Mouse (Mus musculus): ENCODE data around the gene Fam160a1.

Fam160a1 gene

GRCm38 (mm10) chr3:85748863-85749262 lies 68.2 kb downstream of the Fam160a1 start:
- DNase-seq (ENCODE audit: low spot score): no peak

DNA sequence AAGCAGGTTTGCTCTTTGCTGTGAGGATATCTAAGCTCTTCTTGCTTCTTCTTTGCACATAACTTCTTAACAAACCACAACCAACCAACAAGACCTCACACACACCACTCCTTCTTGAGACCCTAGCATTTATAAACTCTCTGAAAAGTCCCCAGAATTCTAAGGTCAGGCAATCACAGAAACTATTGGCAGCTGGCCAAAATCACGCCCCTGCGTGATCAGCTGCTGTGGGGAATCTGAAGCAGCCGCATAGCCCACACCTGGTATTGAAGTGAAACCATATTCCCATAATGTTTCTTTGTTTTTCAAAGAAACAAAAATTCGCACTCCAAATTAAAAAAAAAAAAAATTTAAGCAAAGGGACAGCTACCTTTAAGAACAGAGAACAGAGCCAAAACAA lies 71.0 kb downstream of the Fam160a1 start:
- DNase-seq (ENCODE audit: low spot score): no peak

DNA sequence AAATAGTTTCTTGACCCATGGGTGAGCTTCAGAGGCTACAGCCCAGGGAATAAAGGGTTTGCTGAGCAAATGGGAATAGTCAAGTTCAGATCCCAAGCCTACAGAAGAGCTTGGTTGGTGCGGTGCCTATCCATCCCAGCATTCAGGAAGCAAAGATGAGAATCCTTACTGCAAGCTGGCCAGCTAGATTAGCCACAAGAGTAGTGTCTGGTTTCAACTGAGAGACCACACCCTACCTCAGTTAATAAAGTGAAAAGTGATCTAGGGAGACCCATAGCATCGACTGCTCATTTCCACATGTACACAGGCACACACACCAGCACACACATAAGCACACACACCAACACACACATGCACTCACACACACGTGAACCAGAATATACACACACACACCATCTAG lies 75.3 kb downstream of the Fam160a1 start:
- DNase-seq (ENCODE audit: low spot score): no peak

GRCm38 (mm10) chr3:85738591-85738990 lies 78.5 kb downstream of the Fam160a1 start:
- no peak for DNase-seq (ENCODE audit: low spot score)

DNA sequence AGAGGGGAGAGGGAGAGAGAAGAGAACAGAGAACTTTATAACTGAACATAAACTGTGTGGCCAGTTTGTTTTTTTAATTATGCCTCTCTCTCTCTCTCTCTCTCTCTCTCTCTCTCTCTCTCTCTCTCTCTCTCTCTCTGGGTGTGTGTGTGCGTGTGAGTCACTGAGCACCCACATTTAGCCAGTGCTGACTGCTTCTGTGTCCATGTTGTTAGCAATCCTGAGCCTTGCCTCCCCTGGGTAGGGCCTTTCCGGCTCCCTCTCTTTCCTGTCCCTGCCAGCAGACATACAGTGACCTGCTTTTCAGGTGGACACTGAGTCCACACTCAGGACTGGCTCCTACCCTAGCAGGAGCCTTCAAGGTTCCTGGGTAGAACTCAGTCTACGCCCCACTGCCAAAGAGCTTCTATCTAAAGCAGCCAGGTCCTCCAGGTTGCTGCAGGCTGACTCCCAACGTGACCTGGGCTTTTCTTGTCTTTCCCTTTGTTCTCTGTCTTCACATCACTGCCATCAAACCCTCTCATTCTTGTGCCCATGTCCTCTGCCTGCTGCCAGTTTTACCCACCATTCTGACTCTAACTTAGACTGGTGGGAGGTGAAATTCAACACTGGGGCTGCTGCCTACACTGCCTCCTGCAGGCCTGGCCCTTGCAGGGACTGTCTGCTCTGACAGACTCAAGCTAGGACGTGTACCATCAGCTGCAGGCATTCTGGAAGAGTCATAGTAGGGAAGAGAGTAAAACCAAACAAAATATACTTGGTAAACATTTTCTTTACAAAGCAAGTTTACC lies 83.0 kb downstream of the Fam160a1 start:
- no peak for DNase-seq (ENCODE audit: low spot score)

GRCm38 (mm10) chr3:85727171-85727570 lies 89.9 kb downstream of the Fam160a1 start:
- no peak for DNase-seq (ENCODE audit: low spot score)

DNA sequence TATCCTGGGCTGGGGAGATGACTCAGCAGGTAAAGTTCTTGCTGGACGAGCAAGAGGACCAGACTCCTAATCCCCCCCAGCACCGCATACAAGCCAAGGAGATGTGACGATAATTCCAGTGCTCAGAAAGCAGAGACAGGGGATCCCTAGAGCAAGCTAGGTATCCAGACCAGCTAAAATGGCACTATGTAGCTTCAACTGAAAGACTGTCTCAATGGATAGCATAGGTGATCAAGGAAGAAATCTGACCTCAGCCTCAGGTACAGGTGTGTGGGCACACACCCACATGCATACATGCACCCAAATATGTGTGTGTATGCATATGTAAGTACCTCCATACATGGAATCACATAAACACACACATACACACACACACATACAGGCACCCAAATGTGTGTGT lies 91.1 kb downstream of the Fam160a1 start:
- DNase-seq (ENCODE audit: low spot score): no peak

DNA sequence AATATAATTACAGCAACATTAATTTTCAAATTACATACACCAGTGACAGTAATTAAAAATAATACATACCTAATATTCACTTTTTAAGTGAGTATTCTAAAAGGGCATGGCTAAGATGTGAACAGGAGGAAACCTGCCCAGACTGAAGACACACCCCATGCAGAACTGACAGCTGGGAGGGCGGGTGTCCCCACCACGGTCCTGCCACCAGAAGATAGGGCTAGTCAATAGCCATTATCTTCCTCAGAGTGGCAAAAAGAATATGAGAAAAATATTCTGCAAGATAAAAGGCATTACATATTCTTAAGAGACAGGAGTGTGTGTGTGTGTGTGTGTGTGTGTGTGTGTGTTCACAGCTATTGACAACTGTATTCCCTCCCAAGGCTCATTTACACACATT lies 92.0 kb downstream of the Fam160a1 start:
- DNase-seq (ENCODE audit: low spot score): no peak

GRCm38 (mm10) chr3:85722581-85722980 lies 94.5 kb downstream of the Fam160a1 start:
- no peak for DNase-seq (ENCODE audit: low spot score)

DNA sequence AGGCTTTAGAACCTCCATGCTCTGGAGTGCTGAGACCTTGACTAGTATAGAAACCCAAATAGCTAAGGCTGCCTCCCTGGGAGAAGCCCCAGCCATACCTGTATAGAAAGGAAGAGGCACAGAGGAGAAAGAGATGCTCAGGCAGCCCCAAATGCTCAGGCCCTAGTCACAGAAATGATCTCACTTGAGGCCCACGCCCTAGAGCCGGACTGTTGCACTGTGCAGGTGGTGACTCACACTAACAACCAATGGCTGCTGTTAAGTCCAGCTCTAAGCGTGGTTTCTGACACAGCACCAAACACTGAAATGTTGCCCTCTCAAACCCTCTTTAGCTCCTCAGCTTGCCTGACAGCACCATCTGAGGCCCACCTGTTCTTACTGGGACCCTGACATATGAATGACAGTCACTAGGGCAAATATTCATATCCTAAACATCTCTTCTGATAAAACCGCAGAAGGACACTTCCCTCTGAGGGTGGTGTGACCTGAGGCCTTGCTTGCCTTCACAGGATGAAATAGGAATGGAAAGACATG lies 101.3 kb downstream of the Fam160a1 start:
- DNase-seq (ENCODE audit: low spot score): no peak

GRCm38 (mm10) chr3:85713936-85714709 lies 103.0 kb downstream of the Fam160a1 start:
- DNase-seq (ENCODE audit: low spot score): no peak

- no peak for DNase-seq (ENCODE audit: low spot score)
Measured at GRCm38 (mm10) chr3:85710695-85711094, 106.4 kb downstream of the Fam160a1 start.

DNA sequence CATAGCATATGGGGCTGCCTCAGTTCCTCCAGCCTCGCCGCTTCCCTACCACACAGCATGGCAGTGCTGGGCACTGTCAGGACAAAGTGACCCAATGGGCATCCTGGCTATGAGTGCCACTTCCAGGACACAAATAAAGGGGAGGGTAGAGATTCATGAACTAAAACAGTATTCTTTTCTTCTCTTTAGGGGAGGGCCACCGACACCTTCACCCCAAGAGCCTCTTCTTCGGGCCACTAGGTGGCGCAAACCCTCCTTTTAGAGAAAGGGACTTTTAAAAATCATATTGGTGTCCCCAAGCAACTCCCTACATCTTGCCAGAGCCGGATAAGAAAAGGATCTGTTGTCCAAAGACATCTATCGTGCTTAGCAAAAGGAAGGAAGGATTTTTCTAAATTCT lies 109.7 kb downstream of the Fam160a1 start:
- no peak for DNase-seq (ENCODE audit: low spot score)

DNA sequence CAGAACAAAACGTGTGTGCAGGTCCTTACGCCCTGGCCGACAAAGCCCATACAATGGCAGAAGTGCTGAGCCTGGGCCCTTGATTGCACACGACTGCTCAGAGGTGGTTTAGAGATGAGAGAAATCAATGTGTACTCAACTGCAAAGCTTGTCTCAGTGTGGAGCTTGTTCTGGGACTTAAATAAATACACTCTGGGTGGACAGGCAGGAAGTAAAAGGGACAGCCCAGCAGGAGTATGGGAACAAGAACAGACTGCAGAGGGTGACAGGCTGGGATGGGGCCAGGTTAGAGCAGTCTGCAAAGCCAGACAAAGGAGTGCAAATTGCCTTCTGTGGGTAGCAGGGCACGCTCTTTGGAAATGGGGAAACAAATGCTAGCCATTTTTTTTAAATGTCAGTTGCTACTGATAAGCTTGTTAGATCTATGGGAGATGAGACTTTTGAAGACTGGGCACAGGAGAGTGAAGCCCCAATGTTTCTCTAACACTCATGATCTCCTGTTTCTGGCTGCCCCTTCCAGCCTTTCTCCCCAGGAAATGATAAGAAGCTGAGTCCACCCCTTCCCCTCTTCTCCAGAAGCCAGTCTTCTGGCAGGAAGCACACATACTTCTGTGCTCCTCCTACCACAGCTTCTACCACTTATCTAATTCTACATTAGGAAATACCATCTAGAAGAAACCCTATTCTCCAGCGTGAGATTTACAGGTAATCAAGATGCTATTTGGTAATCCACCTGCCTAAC lies 113.8 kb downstream of the Fam160a1 start:
- DNase-seq (ENCODE audit: low spot score): no peak

- DNase-seq (ENCODE audit: low spot score): no peak
Measured at GRCm38 (mm10) chr3:85698496-85698895, 118.6 kb downstream of the Fam160a1 start.

DNA sequence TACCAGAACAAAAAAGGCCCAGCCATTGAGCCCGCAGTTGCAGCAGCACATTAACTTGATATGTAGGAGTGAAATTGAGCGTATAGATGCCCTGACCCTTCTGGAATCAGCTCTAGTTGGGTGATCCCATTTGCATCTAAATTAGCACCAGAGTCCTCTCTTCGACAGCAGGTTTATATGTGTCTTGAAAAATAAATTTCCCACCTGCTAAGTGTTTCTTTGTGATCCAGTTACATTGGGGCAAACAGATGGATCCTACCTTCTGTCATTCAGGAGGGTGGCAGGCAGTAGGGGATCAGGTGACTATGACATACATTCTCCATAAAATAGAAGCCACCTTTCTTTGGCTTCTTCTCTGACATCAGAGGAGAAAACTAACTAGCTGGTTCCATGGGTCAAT lies 122.0 kb downstream of the Fam160a1 start:
- no peak for DNase-seq (ENCODE audit: low spot score)

- no peak for DNase-seq (ENCODE audit: low spot score)
Measured at GRCm38 (mm10) chr3:85693013-85693412, 124.1 kb downstream of the Fam160a1 start.

DNA sequence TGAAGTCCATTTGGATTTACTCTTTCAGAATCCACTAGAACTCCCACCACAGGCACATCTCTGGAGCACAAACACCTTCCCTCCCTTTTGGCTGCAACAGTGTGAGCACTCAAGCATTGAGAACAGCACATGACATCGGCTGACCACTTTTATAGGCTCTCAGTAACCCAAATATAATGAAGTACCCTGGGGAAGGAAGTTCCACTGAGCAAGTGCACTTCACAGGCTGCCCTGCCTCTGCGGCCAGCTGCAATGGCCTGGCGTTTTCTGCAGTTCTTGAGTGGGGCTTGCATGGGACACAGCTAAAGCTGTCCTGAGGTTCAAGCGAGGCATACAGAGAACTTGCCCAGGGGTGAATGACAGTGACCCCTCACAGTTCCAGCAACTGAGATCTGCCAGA lies 126.0 kb downstream of the Fam160a1 start:
- no peak for DNase-seq (ENCODE audit: low spot score)

GRCm38 (mm10) chr3:85688341-85688740 lies 128.8 kb downstream of the Fam160a1 start:
- DNase-seq (ENCODE audit: low spot score): no peak

GRCm38 (mm10) chr3:85685271-85685670 lies 131.8 kb downstream of the Fam160a1 start:
- no peak for DNase-seq (ENCODE audit: low spot score)

GRCm38 (mm10) chr3:85683618-85684017 lies 133.5 kb downstream of the Fam160a1 start:
- no peak for DNase-seq (ENCODE audit: low spot score)

- no peak for DNase-seq (ENCODE audit: low spot score)
Measured at GRCm38 (mm10) chr3:85681136-85681535, 136.0 kb downstream of the Fam160a1 start.
